Mouse (Mus musculus): Measurements from ENCODE around the gene Nav2. TPM values are rescaled to one million over a fixed set of nuclear protein-coding genes. Genes with fewer than 3 reads are reported as not detected.
A peak's percentile ranks its signal among the peaks of the same experiment; 100 is the strongest.

The Nav2 gene
- total RNA-seq, 2 experiments from 2014 or later, result 42.4 to 52.9 TPM

GRCm38 (mm10) chr7:48925214-48925613 is 16.7 kb downstream of the Nav2 start:
- intact Hi-C loops (cut with DNase I), result loop anchor here (5.0 kb wide), 1 partner anchor 142 kb away; no protein-coding TSS in a partner anchor
- DNase-seq, result no peak

GRCm38 (mm10) chr7:48928364-48928763 is 19.8 kb downstream of the Nav2 start:
- intact Hi-C loops (cut with DNase I), result loop anchor here (1.0 to 5.0 kb wide), 2 partner anchors 139 to 193 kb away; no protein-coding TSS in a partner anchor
- peak; percentile 59 to 71 for DNase-seq

DNA sequence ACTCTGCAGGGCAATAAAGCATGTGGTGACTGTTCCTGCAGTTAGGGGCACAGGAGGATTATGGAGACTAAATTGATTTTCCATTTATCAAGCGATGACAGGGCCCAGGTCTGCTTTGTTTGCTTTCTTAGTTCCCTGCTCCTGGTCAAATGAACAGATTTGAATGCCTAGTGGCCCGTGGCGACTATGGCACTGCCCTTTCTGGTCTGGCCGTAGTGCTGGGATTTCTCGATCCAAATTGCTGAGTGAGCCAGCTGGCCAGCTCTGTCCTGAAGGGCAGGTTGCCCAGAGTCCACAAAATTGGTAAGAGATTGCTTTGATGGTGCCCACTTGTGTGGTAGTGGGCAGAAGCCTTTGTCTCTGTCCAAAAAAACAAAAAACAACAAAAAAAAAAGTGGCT is 21.9 kb downstream of the Nav2 start:
- intact Hi-C loops (cut with DNase I), result no loop called here
- DNase-seq, result peak in 1 of 2 experiments; percentile 7

DNA sequence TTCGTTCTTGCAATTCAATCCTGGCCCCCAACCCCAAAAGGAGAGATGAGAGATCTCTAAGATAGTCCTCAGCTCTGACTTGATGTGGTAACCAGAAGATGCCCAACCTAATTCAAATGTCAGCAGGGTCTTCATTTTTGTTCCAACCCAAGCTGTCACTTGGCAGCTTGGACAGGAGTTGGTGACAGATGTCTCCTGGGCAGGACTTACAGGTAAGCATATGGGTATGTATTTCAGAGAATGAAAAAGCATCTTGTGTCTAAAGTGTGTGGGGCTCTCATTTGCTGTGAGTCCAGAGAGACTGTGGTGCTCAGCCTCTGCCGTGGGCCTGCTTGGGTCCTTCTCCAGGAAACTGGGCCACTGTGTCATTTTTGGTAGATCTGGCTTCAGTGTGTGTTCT is 23.6 kb downstream of the Nav2 start:
- no peak for DNase-seq

DNA sequence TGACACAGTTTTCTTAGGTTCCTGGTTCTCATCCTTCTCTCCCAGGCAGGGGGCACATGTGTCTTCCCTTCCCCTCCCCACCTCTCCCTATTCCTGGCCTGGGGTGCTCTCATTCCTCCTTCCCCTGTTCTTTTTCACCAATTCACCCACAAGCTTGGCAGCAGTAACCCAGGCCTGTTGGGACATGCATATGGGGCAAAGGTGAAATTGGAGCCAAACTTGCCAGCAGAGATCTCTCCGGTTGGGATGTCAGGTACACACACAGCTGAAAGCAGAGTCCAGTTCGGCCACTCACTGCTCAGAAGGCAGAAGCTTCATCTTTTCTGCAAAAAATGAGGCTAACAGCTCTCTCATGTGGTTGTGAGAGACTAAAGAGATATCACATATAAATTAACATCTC is 26.3 kb downstream of the Nav2 start:
- DNase-seq, result no peak
- intact Hi-C loops (cut with DNase I), result no loop called here

More for the DNA sequence above, 23.6 kb downstream of the Nav2 start:
- intact Hi-C loops (cut with DNase I), result no loop called here

DNA sequence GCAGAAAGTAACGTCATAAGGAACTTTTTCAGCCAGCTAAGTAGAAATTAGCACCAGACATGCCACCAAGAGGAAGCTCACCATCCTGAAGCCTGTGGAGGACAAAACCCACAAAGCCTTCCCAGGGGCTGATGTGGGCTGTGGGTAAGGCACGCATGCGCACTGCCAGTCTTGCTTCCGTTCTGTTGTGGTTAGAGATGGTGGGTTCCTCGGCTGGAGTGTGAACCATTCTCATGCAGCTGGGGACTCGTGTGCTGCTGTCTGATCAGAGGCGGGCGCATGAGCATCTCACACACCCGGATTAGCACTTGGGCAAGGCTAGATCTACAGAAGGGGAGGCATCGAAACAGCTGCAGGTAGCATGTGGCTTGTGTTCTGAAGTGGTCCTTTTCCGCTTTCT is 29.0 kb downstream of the Nav2 start:
- DNase-seq, result no peak
- intact Hi-C loops (cut with DNase I), result no loop called here

- peak in 1 of 2 experiments; percentile 37 for DNase-seq
- intact Hi-C loops (cut with DNase I), result no loop called here
Measured at GRCm38 (mm10) chr7:48938190-48938589, 29.7 kb downstream of the Nav2 start.

DNA sequence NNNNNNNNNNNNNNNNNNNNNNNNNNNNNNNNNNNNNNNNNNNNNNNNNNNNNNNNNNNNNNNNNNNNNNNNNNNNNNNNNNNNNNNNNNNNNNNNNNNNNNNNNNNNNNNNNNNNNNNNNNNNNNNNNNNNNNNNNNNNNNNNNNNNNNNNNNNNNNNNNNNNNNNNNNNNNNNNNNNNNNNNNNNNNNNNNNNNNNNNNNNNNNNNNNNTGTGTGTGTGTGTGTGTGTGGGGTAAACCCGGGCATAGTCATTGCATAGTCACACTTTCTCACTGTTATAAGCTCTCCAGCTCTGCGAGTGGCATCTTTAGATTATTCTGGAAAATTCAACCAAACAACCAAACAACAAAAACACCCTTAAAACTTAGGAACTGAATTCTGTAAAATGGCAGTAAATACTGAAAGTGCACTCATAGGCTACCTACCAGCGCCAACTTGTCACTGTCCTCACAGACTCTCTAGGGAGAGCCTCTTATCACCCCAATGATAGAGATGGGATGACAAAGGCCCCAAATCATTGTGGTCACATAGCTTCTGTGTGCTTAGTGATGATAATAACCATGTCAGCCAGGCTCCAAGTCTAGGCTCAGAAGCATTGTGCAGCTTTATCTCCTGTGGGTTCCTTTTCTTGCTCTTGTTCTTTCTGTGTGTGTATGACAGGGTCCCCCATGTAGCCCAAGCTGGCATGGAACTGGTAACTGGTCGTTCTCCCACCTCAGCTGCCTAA is 40.0 kb downstream of the Nav2 start:
- no peak for DNase-seq
- intact Hi-C loops (cut with DNase I), result no loop called here

GRCm38 (mm10) chr7:48954501-48954900 is 46.0 kb downstream of the Nav2 start:
- intact Hi-C loops (cut with DNase I), result no loop called here
- DNase-seq, result no peak

- intact Hi-C loops (cut with DNase I), result no loop called here
- peak; percentile 13 to 24 for DNase-seq
Measured at GRCm38 (mm10) chr7:48958528-48959315, 50.2 kb downstream of the Nav2 start.

DNA sequence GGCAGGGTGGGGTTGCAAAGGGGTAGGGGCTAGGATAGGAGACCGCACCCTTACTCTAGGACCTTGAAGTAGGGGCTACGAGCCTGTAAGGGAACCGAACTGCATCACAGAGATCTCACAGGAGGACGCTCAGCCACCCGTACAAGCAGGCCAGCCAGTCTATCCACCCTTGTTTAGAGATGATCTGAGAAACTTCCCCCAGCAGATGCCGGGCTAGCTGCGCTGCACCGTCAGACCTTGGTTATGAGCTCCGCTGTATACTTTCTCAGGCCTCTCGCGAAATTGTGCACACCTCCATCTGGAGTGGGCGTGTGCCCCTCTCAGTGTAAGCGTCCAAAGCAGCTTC is 50.8 kb downstream of the Nav2 start:
- intact Hi-C loops (cut with DNase I), result no loop called here
- no peak for DNase-seq

- DNase-seq, result no peak
- intact Hi-C loops (cut with DNase I), result no loop called here
Measured at GRCm38 (mm10) chr7:48960152-48960551, 51.6 kb downstream of the Nav2 start.

- no peak for DNase-seq
- intact Hi-C loops (cut with DNase I), result no loop called here
Measured at GRCm38 (mm10) chr7:48961501-48961900, 53.0 kb downstream of the Nav2 start.

- intact Hi-C loops (cut with DNase I), result no loop called here
- DNase-seq, result no peak
Measured at GRCm38 (mm10) chr7:48961935-48962334, 53.4 kb downstream of the Nav2 start.

DNA sequence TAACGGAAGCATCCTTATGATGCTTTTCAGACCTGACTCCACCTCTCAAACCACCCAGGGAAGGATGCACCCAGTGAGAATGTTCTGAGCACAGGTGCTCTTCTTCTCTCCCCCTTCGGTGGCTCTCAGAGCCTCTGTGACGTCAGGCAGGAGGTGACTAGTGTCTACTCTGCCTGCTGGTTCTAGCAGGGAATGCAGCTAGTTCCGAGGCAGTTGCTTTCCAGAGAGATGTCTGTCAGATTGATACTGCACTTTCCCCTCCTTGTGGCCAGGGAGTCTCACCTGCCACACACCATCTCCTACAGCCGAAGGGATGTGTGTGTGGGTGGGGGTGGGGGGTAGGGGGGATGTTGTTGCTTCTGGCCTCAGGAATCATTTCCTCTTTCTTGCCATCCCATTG is 54.6 kb downstream of the Nav2 start:
- intact Hi-C loops (cut with DNase I), result no loop called here
- no peak for DNase-seq

DNA sequence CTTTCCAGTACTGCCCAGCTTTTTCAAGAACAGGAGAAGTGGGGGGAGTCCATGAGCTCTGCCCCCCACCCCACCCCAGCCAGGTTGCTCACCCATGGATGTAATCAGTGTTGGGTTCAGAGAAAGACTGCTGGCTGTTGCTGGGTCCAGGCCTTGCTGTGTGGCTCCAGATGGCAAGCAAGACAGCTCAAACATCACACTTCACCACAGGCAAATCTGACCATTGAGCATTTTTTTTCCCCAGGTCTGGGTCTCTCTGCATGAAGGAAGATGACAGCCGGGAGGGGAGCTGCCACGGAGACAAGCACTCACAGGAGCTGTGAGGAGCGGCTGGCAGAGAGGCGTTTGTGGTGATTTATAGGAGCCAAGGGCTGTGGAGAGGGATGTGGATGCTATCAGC is 55.0 kb downstream of the Nav2 start:
- intact Hi-C loops (cut with DNase I), result no loop called here
- no peak for DNase-seq

- no peak for DNase-seq
- intact Hi-C loops (cut with DNase I), result no loop called here
Measured at GRCm38 (mm10) chr7:48965796-48966512, 57.4 kb downstream of the Nav2 start.

- DNase-seq, result no peak
- intact Hi-C loops (cut with DNase I), result no loop called here
Measured at GRCm38 (mm10) chr7:48981013-48981412, 72.5 kb downstream of the Nav2 start.

DNA sequence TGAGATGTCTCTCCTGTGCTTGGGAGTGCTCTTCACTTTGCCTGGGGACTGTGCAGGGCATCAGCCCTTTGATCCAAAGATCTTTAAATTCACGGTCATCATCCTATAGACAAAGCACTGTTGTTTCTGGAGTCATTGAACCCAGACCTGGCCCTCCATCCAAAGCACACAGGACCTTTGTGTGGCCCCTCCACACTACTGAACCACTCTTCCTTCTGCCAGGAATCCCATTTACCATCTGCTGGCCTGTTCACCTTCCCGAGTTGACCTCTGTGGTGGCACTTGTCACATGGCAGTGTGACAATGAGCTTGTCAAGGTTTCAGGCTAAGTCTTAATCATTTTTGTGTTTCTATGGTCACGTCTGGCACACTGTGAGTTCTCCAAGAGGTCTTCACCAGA is 73.3 kb downstream of the Nav2 start:
- intact Hi-C loops (cut with DNase I), result no loop called here
- no peak for DNase-seq

- no peak for DNase-seq
- intact Hi-C loops (cut with DNase I), result no loop called here
Measured at GRCm38 (mm10) chr7:48982573-48982972, 74.1 kb downstream of the Nav2 start.

GRCm38 (mm10) chr7:48991911-48992552 is 83.5 kb downstream of the Nav2 start:
- no peak for DNase-seq
- intact Hi-C loops (cut with DNase I), result loop anchor here (2.0 kb wide), 1 partner anchor 61 kb away; no protein-coding TSS in a partner anchor

Data from heart, postnatal 36 days (tissue).